Mouse (Mus musculus) limb, embryonic 11.5 days (tissue): ENCODE measurements around the gene Elmod3. TPM values are rescaled to one million over a fixed set of nuclear protein-coding genes. Genes with fewer than 3 reads are reported as not detected.

Experiments used
- ATAC-seq: fragments of 200-750 bp; cut with Nextera tagmentation; 2 replicates; pipeline ENCODE4 v1.8.0; 2017; ENCODE audit warnings: low read depth; ENCODE audit not compliant: insufficient number of reproducible peaks, low FRiP score, low TSS enrichment
- DNase-seq: peaks from one replicate; pipeline ENCODE4 v3.0.0-alpha.2; 2015; ENCODE audit warnings: low spot score
- H3K27ac ChIP-seq: fragments of 300-500 bp; sonication (generic); replicated peaks from 2 replicates; pipeline ENCODE4 v1.5.1; 2014; ENCODE audit warnings: low read depth, mild to moderate bottlenecking, low read length
- H3K27me3 ChIP-seq: fragments of 300-500 bp; sonication (generic); 2 replicates; pipeline ENCODE4 v1.6.1; 2014; ENCODE audit warnings: mild to moderate bottlenecking, low read length, mixed read lengths; ENCODE audit not compliant: control insufficient read depth, insufficient read depth
- H3K36me3 ChIP-seq: fragments of 300-500 bp; sonication (generic); 2 replicates; pipeline ENCODE4 v1.6.1; 2014; ENCODE audit warnings: mild to moderate bottlenecking, low read length, moderate library complexity, mixed read lengths; ENCODE audit not compliant: control insufficient read depth, insufficient read depth
- H3K4me1 ChIP-seq: fragments of 300-500 bp; sonication (generic); 2 replicates; pipeline ENCODE4 v1.6.1; 2014; ENCODE audit warnings: low read length, mixed read lengths; ENCODE audit not compliant: control insufficient read depth, insufficient read depth
- H3K4me2 ChIP-seq: fragments of 300-500 bp; sonication (generic); 2 replicates; pipeline ENCODE4 v1.6.1; 2014; ENCODE audit warnings: low read depth, mild to moderate bottlenecking, moderate library complexity; ENCODE audit not compliant: severe bottlenecking
- H3K4me3 ChIP-seq: fragments of 300-500 bp; sonication (generic); 2 replicates; pipeline ENCODE4 v1.5.1; 2014; ENCODE audit warnings: low read depth, low read length
- H3K9ac ChIP-seq: fragments of 300-500 bp; sonication (generic); 2 replicates; pipeline ENCODE4 v1.6.1; 2014; ENCODE audit warnings: mild to moderate bottlenecking, low read length
- H3K9me3 ChIP-seq: fragments of 300-500 bp; sonication (generic); 2 replicates; pipeline ENCODE4 v1.6.1; 2016; ENCODE audit warnings: low read length; ENCODE audit not compliant: control insufficient read depth
- WGBS: fragments of 180-500 bp; shearing (Covaris S2); extraction: QIAGEN DNeasy Blood & Tissue Kit; methylation state at CpG from one replicate; pipeline ENCODE4 v1.1.7; 2014; 5-methylcytosine and 5-hydroxymethylcytosine counted together
- polyA plus RNA-seq: library from polyadenylated mRNA; unstranded; fragments of >200 nt; fragmentation: Nextera tagmentation; extraction: Ambion mirVana; gene quantifications from 2 replicates; pipeline ENCODE4 v1.2.1, GENCODE M21; 2014

Gene Elmod3
- polyA plus RNA-seq, 1 experiment from 2014 or later = 15.8 TPM

- no peak for DNase-seq
- H3K9me3 ChIP-seq = no peaks in the 10 kb centered on the region
- peak overlapping the region; percentile 59 for H3K9ac ChIP-seq
- 17% methylated on average over 8 of the region's 8 CpGs for WGBS
- peak overlapping the region; percentile 32 for H3K4me3 ChIP-seq
- H3K27me3 ChIP-seq = no peaks in the 10 kb centered on the region
- peak overlapping the region; percentile 75 for H3K27ac ChIP-seq
- 0 out of 2 replicates have a peak, but pooled peaks have one; percentile 36 for ATAC-seq
- peak overlapping the region; percentile 70 for H3K4me2 ChIP-seq
- peaks cover 10% of the 10 kb centered on the region; the same call in 1 of the 2 replicates for H3K4me1 ChIP-seq
- no peaks in the 10 kb centered on the region for H3K36me3 ChIP-seq
Measured at GRCm38 (mm10) chr6:72553079-72553412, 45.2 kb downstream of the Elmod3 start.

- Histone ChIP-seq H3K4me2 (peak overlapping the region; percentile 70), H3K27me3 (no peaks in the 10 kb centered on the region), H3K36me3 (no peaks in the 10 kb centered on the region), H3K9ac (peak overlapping the region; percentile 59), H3K4me3 (peak overlapping the region; percentile 32), H3K4me1 (peaks cover 10% of the 10 kb centered on the region; the same call in 1 of the 2 replicates), H3K27ac (peak overlapping the region; percentile 75), H3K9me3 (no peaks in the 10 kb centered on the region)
- WGBS = 10% methylated on average over 27 of the region's 27 CpGs
- ATAC-seq (peak; percentile 73), DNase-seq (peak; percentile 79)
Measured at GRCm38 (mm10) chr6:72552171-72553078, 45.8 kb downstream of the Elmod3 start.

- ATAC-seq (no peak), DNase-seq (no peak)
- 85% methylated on average over 10 of the region's 10 CpGs for WGBS
- Histone ChIP-seq H3K27me3 (no peaks in the 10 kb centered on the region), H3K27ac (no peak overlapping the region), H3K4me1 (peaks cover 10% of the 10 kb centered on the region; the same call in 1 of the 2 replicates), H3K4me3 (no peak overlapping the region), H3K36me3 (no peaks in the 10 kb centered on the region), H3K9ac (no peak overlapping the region), H3K4me2 (no peak overlapping the region), H3K9me3 (no peaks in the 10 kb centered on the region; the same call in 1 of the 2 replicates)
Measured at GRCm38 (mm10) chr6:72550503-72551100, 47.6 kb downstream of the Elmod3 start.

- WGBS = 60% methylated on average over 6 of the region's 6 CpGs
- ATAC-seq (no peak), DNase-seq (no peak)
- H3K36me3 ChIP-seq = no peaks in the 10 kb centered on the region
- no peaks in the 10 kb centered on the region for H3K27me3 ChIP-seq
- H3K4me2 ChIP-seq = no peak overlapping the region
- H3K9ac ChIP-seq = no peak overlapping the region
- no peaks in the 10 kb centered on the region; the same call in 1 of the 2 replicates for H3K9me3 ChIP-seq
- H3K4me3 ChIP-seq = no peak overlapping the region
- no peak overlapping the region for H3K27ac ChIP-seq
- peaks cover 10% of the 10 kb centered on the region; the same call in 1 of the 2 replicates for H3K4me1 ChIP-seq
Measured at GRCm38 (mm10) chr6:72550025-72550424, 48.2 kb downstream of the Elmod3 start.

GRCm38 (mm10) chr6:72549041-72549580, 49.1 kb downstream of the Elmod3 start:
- no peak overlapping the region for H3K9ac ChIP-seq
- H3K4me3 ChIP-seq = no peak overlapping the region
- H3K9me3 ChIP-seq = no peaks in the 10 kb centered on the region; the same call in 1 of the 2 replicates
- 59% methylated on average over 9 of the region's 9 CpGs for WGBS
- H3K36me3 ChIP-seq = no peaks in the 10 kb centered on the region
- H3K4me1 ChIP-seq = peaks cover 10% of the 10 kb centered on the region; the same call in 1 of the 2 replicates
- H3K27ac ChIP-seq = no peak overlapping the region; the same call in 1 of the 2 replicates
- no peaks in the 10 kb centered on the region for H3K27me3 ChIP-seq
- ATAC-seq (no peak), DNase-seq (no peak)
- no peak overlapping the region for H3K4me2 ChIP-seq

- no peak overlapping the region for H3K9ac ChIP-seq
- no peaks in the 10 kb centered on the region for H3K36me3 ChIP-seq
- DNase-seq = no peak
- 94% methylated on average over 3 of the region's 3 CpGs for WGBS
- no peaks in the 10 kb centered on the region for H3K27me3 ChIP-seq
- ATAC-seq = no peak
- no peak overlapping the region for H3K27ac ChIP-seq
- H3K4me1 ChIP-seq = peaks cover 5% of the 10 kb centered on the region; the same call in 1 of the 2 replicates
- H3K4me3 ChIP-seq = no peak overlapping the region
- H3K4me2 ChIP-seq = no peak overlapping the region
- no peaks in the 10 kb centered on the region; the same call in 1 of the 2 replicates for H3K9me3 ChIP-seq
Measured at GRCm38 (mm10) chr6:72547862-72548261, 50.4 kb downstream of the Elmod3 start.

- H3K4me1 ChIP-seq = no peaks in the 10 kb centered on the region
- no peak for DNase-seq
- no peaks in the 10 kb centered on the region; the same call in 1 of the 2 replicates for H3K9me3 ChIP-seq
- no peak for ATAC-seq
- no peak overlapping the region for H3K9ac ChIP-seq
- no peak overlapping the region for H3K4me2 ChIP-seq
- no peaks in the 10 kb centered on the region for H3K36me3 ChIP-seq
- H3K27me3 ChIP-seq = no peaks in the 10 kb centered on the region
- H3K4me3 ChIP-seq = no peak overlapping the region
- 97% methylated on average over 2 of the region's 2 CpGs for WGBS
- H3K27ac ChIP-seq = no peak overlapping the region
Measured at GRCm38 (mm10) chr6:72547121-72547520, 51.1 kb downstream of the Elmod3 start.

- Histone ChIP-seq H3K27me3 (no peaks in the 10 kb centered on the region), H3K9me3 (no peaks in the 10 kb centered on the region; the same call in 1 of the 2 replicates), H3K4me3 (no peak overlapping the region), H3K4me2 (no peak overlapping the region), H3K4me1 (no peaks in the 10 kb centered on the region), H3K9ac (no peak overlapping the region), H3K27ac (no peak overlapping the region), H3K36me3 (no peaks in the 10 kb centered on the region)
- no peak for ATAC-seq
- WGBS = 52% methylated on average over 7 of the region's 7 CpGs
- DNase-seq = no peak
Measured at GRCm38 (mm10) chr6:72545377-72545776, 52.8 kb downstream of the Elmod3 start.
